Mouse (Mus musculus): ENCODE data around the gene Hist1h1e.
A peak's percentile ranks its signal among the peaks of the same experiment; 100 is the strongest.

Hist1h1e gene

GRCm38 (mm10) chr13:23622175-23622671, at the start of gene Hist1h1e:
TSS of gene Hist1h1e (minus strand) at chr13:23622558.
- peak; percentile 82 for ATAC-seq (ENCODE audit: low TSS enrichment)

GRCm38 (mm10) chr13:23662536-23662935, 40.2 kb upstream of the Hist1h1e start:
- ATAC-seq (ENCODE audit: low TSS enrichment) = no peak

- no peak for ATAC-seq (ENCODE audit: low TSS enrichment)
These were observed 37.4 kb upstream of the Hist1h1e start for GRCm38 (mm10) chr13:23659636-23660366.

GRCm38 (mm10) chr13:23630653-23631052, 8.3 kb upstream of the Hist1h1e start:
- peak; percentile 72; the same call in 1 of the 2 replicates for ATAC-seq (ENCODE audit: low TSS enrichment)

GRCm38 (mm10) chr13:23622861-23623450, 598 bp upstream of the Hist1h1e start:
- ATAC-seq (ENCODE audit: low TSS enrichment) = no peak

- peak; percentile 87 for ATAC-seq (ENCODE audit: low TSS enrichment)
These were observed 705 bp downstream of the Hist1h1e start for GRCm38 (mm10) chr13:23621532-23622174.

GRCm38 (mm10) chr13:23620733-23621531, 1.4 kb downstream of the Hist1h1e start, which contains the start of gene Hist1h2be:
TSS of gene Hist1h2be (minus strand) at chr13:23621124.
- peak; percentile 87 for ATAC-seq (ENCODE audit: low TSS enrichment)

- ATAC-seq (ENCODE audit: low TSS enrichment) = no peak
These were observed 2.2 kb downstream of the Hist1h1e start for GRCm38 (mm10) chr13:23620056-23620732.

- no peak for ATAC-seq (ENCODE audit: low TSS enrichment)
These were observed 10.7 kb downstream of the Hist1h1e start for GRCm38 (mm10) chr13:23611638-23612037.

GRCm38 (mm10) chr13:23610393-23610792, 12.0 kb downstream of the Hist1h1e start:
- no peak for ATAC-seq (ENCODE audit: low TSS enrichment)

GRCm38 (mm10) chr13:23609844-23610243, 12.5 kb downstream of the Hist1h1e start:
- no peak for ATAC-seq (ENCODE audit: low TSS enrichment)

GRCm38 (mm10) chr13:23609209-23609608, 13.1 kb downstream of the Hist1h1e start:
- no peak for ATAC-seq (ENCODE audit: low TSS enrichment)

- no peak for ATAC-seq (ENCODE audit: low TSS enrichment)
These were observed 17.3 kb downstream of the Hist1h1e start for GRCm38 (mm10) chr13:23605052-23605451.

GRCm38 (mm10) chr13:23604452-23604851, 17.9 kb downstream of the Hist1h1e start:
- no peak for ATAC-seq (ENCODE audit: low TSS enrichment)

- ATAC-seq (ENCODE audit: low TSS enrichment) = no peak
These were observed 19.1 kb downstream of the Hist1h1e start for GRCm38 (mm10) chr13:23603182-23603699.

- ATAC-seq (ENCODE audit: low TSS enrichment) = peak; percentile 83
These were observed 24.4 kb downstream of the Hist1h1e start for GRCm38 (mm10) chr13:23597957-23598356.

- ATAC-seq (ENCODE audit: low TSS enrichment) = no peak
These were observed 26.6 kb downstream of the Hist1h1e start for GRCm38 (mm10) chr13:23595622-23596372.

- no peak for ATAC-seq (ENCODE audit: low TSS enrichment)
These were observed 27.2 kb downstream of the Hist1h1e start for GRCm38 (mm10) chr13:23595185-23595584.

- no peak for ATAC-seq (ENCODE audit: low TSS enrichment)
These were observed 29.1 kb downstream of the Hist1h1e start for GRCm38 (mm10) chr13:23593051-23593770.
